Mouse (Mus musculus) midbrain, postnatal 0 days (tissue): Measurements from ENCODE around the gene Smim17. TPM values are rescaled to one million over a fixed set of nuclear protein-coding genes. Genes with fewer than 3 reads are reported as not detected.

Experiments
- ATAC-seq: fragments of 200-750 bp; cut with Nextera tagmentation; 2 replicates; pipeline ENCODE4 v1.8.0; 2017; ENCODE audit warnings: moderate number of reproducible peaks, mild to moderate bottlenecking, moderate TSS enrichment, moderate library complexity; ENCODE audit not compliant: low FRiP score
- DNase-seq: peaks from one replicate; pipeline ENCODE4 v3.0.0-alpha.2; 2015; ENCODE audit warnings: low spot score
- H3K27ac ChIP-seq: fragments of 300-500 bp; sonication (generic); 2 replicates; pipeline ENCODE4 v1.5.1; 2014; ENCODE audit warnings: low read depth, mild to moderate bottlenecking, low read length, mixed read lengths
- H3K27me3 ChIP-seq: fragments of 300-500 bp; sonication (generic); 2 replicates; pipeline ENCODE4 v1.6.1; 2014; ENCODE audit warnings: low read length, control low read depth, mixed read lengths; ENCODE audit not compliant: insufficient read depth
- H3K36me3 ChIP-seq: fragments of 300-500 bp; sonication (generic); 2 replicates; pipeline ENCODE4 v1.6.1; 2014; ENCODE audit warnings: low read length, control low read depth, mixed read lengths; ENCODE audit not compliant: insufficient read depth
- H3K4me1 ChIP-seq: fragments of 300-500 bp; sonication (generic); 2 replicates; pipeline ENCODE4 v1.6.1; 2014; ENCODE audit warnings: mild to moderate bottlenecking, control low read depth, antibody characterized with exemption, low read length, mixed read lengths; ENCODE audit not compliant: insufficient read depth
- H3K4me2 ChIP-seq: fragments of 300-500 bp; sonication (generic); 2 replicates; pipeline ENCODE4 v1.6.1; 2014; ENCODE audit warnings: low read depth, mild to moderate bottlenecking, low read length, mixed read lengths; ENCODE audit not compliant: poor library complexity, severe bottlenecking
- H3K4me3 ChIP-seq: fragments of 300-500 bp; sonication (generic); 2 replicates; pipeline ENCODE4 v1.5.1; 2014; ENCODE audit warnings: low read depth, mild to moderate bottlenecking, low read length, moderate library complexity
- H3K9ac ChIP-seq: fragments of 300-500 bp; sonication (generic); replicated peaks from 2 replicates; pipeline ENCODE4 v1.6.1; 2014; ENCODE audit warnings: mild to moderate bottlenecking, low read length, moderate library complexity, mixed read lengths; ENCODE audit not compliant: poor library complexity, severe bottlenecking
- H3K9me3 ChIP-seq: fragments of 300-500 bp; sonication (generic); 2 replicates; pipeline ENCODE4 v1.6.1; 2016; ENCODE audit warnings: low read length, control low read depth
- CTCF ChIP-seq: IDR thresholded peaks from 2 replicates; pipeline ENCODE4 v1.5.1; 2016; ENCODE audit warnings: antibody characterized with exemption, mild to moderate bottlenecking
- WGBS: fragments of 180-500 bp; shearing (Covaris S2); extraction: QIAGEN DNeasy Blood & Tissue Kit; methylation state at CpG from one replicate; pipeline ENCODE4 v1.1.7; 2014; 5-methylcytosine and 5-hydroxymethylcytosine counted together
- polyA plus RNA-seq: library from polyadenylated mRNA; unstranded; fragments of >200 nt; fragmentation: Nextera tagmentation; extraction: Ambion mirVana; gene quantifications from 2 replicates; pipeline ENCODE4 v1.2.1, GENCODE M21; 2015
- total RNA-seq: library from RNA; depleted of rRNA; stranded (reverse); fragments of >200 nt; gene quantifications from 2 replicates; pipeline ENCODE4 v1.2.3, GENCODE M21; 2014

Smim17 gene
- total and polyA plus RNA-seq, 2 experiments from 2014 or later, result 6.3 to 21.8 TPM

DNA sequence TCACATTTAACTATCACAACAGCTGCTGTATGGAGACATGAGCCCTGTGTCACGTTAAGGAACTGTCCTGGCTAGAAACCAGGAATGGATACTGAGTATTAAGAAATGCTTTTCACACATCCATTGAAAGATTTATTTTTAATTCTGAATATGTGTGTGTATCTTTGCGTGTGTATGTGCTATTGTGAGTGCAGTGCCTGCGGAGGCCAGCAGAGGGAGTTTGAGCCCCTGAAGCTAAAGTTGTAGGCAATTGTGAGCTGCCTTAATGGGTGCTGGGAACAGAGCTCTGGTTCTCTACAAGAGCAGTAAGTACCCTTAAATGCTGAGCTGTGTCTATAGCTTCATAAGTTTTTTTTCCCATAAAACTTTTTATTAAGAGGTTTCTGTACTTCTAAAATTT is 30.9 kb downstream of the Smim17 start:
- ATAC-seq (no peak), DNase-seq (no peak)
- peaks cover 13% of the 10 kb centered on the region; the same call in 1 of the 2 replicates for H3K36me3 ChIP-seq
- H3K4me2 ChIP-seq, result no peak overlapping the region
- H3K9ac ChIP-seq, result no peak overlapping the region
- no peaks in the 10 kb centered on the region for H3K4me1 ChIP-seq
- no peaks in the 10 kb centered on the region for H3K27me3 ChIP-seq
- H3K4me3 ChIP-seq, result no peak overlapping the region
- H3K27ac ChIP-seq, result no peak overlapping the region
- peak; percentile 37 for TF ChIP-seq CTCF
- WGBS, result 82% methylated on average over 3 of the region's 3 CpGs
- H3K9me3 ChIP-seq, result peaks cover 5% of the 10 kb centered on the region; the same call in 1 of the 2 replicates

DNA sequence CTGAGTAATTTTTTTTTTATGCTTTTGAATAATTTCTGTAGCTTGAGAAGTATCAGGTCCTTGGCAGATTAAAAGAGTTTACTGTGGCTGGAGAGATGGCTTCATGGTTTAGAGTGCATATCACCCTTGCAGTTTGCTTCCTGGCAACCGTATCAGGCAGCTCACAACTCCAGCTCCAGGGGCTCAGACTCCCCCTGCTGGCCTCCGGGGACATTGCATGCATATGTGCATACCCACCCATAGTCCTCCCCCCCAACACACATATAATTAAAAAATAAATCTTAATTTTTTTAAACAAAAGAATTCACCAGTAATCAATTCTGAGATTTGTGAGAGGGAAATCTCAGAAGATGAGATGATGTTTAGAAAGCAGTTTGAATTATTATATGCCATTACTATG is 31.8 kb downstream of the Smim17 start:
- no peak overlapping the region for H3K9ac ChIP-seq
- peaks cover 13% of the 10 kb centered on the region; the same call in 1 of the 2 replicates for H3K36me3 ChIP-seq
- H3K4me3 ChIP-seq, result no peak overlapping the region
- H3K4me2 ChIP-seq, result no peak overlapping the region
- TF ChIP-seq CTCF, result peak; percentile 54
- H3K4me1 ChIP-seq, result no peaks in the 10 kb centered on the region
- H3K9me3 ChIP-seq, result peaks cover 5% of the 10 kb centered on the region; the same call in 1 of the 2 replicates
- 35% methylated on average over 2 of the region's 2 CpGs for WGBS
- H3K27me3 ChIP-seq, result no peaks in the 10 kb centered on the region
- DNase-seq, result peak; percentile 20
- ATAC-seq, result no peak
- H3K27ac ChIP-seq, result no peak overlapping the region

DNA sequence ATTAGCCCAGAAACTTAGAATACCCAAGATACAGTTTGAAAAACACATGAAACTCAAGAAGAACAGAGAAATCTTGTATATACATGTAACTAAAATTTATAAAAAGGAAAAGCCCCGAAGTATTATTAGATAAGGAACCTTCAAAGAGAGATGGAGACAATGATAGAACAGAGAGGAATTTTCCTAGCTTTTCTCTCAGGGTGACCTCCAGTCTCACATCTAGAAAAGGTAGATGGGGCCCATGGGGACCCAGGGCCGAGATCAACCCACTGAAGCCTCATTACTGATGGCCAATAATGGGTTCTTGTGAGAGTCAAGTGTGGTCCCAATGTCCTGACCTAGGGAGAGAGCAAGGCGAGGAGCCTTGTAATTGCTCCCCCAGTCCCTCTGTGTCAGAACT is 39.9 kb downstream of the Smim17 start, which contains the start of gene Olfr1344:
TSS of gene Olfr1344 (plus strand) at position 301 of the 400 bp plus-strand sequence.
- Histone ChIP-seq H3K36me3 (no peaks in the 10 kb centered on the region), H3K9me3 (no peaks in the 10 kb centered on the region), H3K4me1 (no peaks in the 10 kb centered on the region), H3K9ac (no peak within 1 kb of the TSS), H3K4me2 (no peak within 1 kb of the TSS), H3K27me3 (no peaks in the 10 kb centered on the region), H3K27ac (no peak within 1 kb of the TSS), H3K4me3 (no peak within 1 kb of the TSS)
- DNase-seq (no peak), ATAC-seq (no peak)
- WGBS, result 82% methylated on average over 3 of the region's 3 CpGs
- TF ChIP-seq CTCF, result no peak

DNA sequence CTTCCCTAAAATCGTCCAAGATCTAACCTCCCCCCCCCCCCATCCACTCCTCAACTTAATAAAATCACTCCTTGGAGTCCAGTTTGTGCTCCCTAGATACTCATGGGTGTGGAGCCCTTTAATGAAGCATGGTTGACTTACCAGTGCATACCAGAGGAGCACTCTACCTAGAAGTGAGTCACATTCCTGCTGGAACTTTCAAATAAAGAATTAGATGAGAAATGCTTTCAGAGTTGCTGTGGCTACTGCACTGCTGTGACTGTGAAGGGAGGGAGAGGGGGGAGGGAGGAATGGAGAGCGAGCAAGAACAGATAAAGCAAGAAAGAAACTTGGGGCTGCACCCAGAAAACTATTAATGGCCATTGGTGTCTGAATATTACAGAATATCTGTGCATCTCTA is 42.7 kb downstream of the Smim17 start:
- no peak for TF ChIP-seq CTCF
- ATAC-seq, result no peak
- H3K36me3 ChIP-seq, result no peaks in the 10 kb centered on the region
- WGBS, result 40% methylated on average over 2 of the region's 2 CpGs
- DNase-seq, result no peak
- H3K4me1 ChIP-seq, result no peaks in the 10 kb centered on the region
- H3K27ac ChIP-seq, result no peak overlapping the region
- no peak overlapping the region for H3K9ac ChIP-seq
- H3K4me2 ChIP-seq, result no peak overlapping the region
- H3K27me3 ChIP-seq, result no peaks in the 10 kb centered on the region
- H3K9me3 ChIP-seq, result no peaks in the 10 kb centered on the region
- H3K4me3 ChIP-seq, result no peak overlapping the region

DNA sequence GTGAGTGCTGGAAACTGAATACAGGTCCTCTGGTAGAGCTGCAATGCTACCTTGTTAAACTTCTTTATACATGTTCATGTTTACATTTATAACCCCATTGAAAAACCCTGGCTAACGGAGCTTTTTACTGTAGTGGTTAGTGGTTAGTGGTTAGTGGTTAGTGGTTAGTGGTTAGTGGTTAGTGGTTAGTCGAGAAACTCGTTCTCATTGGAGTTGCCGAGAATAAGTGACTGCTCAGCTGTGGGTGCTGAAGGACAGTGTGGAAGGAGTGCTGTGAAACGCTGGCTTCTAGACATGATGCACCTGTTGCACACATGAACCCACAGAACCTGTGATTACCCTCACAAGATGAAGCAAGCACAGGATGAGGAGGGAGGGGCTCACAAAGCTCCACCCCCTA is 49.3 kb downstream of the Smim17 start:
- ATAC-seq (no peak), DNase-seq (no peak)
- Histone ChIP-seq H3K27me3 (no peaks in the 10 kb centered on the region), H3K36me3 (no peaks in the 10 kb centered on the region), H3K9me3 (no peaks in the 10 kb centered on the region), H3K4me3 (no peak overlapping the region), H3K9ac (no peak overlapping the region), H3K4me2 (no peak overlapping the region), H3K27ac (no peak overlapping the region), H3K4me1 (no peaks in the 10 kb centered on the region)
- WGBS, result 91% methylated on average over 5 of the region's 5 CpGs
- no peak for TF ChIP-seq CTCF

DNA sequence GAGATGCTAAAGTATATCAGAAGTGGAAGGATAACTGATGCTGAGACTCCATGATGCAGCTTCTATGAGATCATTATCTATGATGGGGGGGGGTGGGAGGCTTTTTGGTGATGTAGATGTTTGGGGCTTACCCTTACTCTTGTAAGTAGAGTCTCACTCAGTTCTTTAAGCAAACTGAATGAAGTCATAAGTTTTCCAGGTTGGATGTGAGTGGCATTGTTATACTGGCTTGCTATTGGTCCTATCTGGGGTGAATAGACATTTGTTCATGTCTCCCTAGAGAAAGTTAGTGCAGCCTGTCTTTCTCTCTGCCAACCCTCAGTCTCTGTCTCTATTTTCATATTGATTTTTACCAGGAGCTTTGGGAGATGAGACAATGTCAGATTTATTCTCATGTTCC is 57.4 kb downstream of the Smim17 start, which contains the start of gene Olfr1336:
TSS of gene Olfr1336 (plus strand) at position 301 of the 400 bp plus-strand sequence.
- TF ChIP-seq CTCF, result no peak
- no peaks in the 10 kb centered on the region for H3K27me3 ChIP-seq
- DNase-seq (no peak), ATAC-seq (no peak)
- no peaks in the 10 kb centered on the region for H3K4me1 ChIP-seq
- H3K9ac ChIP-seq, result no peak within 1 kb of the TSS
- H3K4me3 ChIP-seq, result no peak within 1 kb of the TSS
- no peak within 1 kb of the TSS for H3K27ac ChIP-seq
- no peaks in the 10 kb centered on the region for H3K36me3 ChIP-seq
- no peaks in the 10 kb centered on the region for H3K9me3 ChIP-seq
- H3K4me2 ChIP-seq, result no peak within 1 kb of the TSS
